Mouse (Mus musculus): ENCODE data around the gene Olfr669. TPM values are rescaled to one million over a fixed set of nuclear protein-coding genes. Genes with fewer than 3 reads are reported as not detected.

The Olfr669 gene
- polyA plus RNA-seq (2015; fragmentation: Illumina TruSeq; extraction: RNeasy Lipid Tissue Mini Kit (QIAGEN cat#74804); ENCODE audit: low read depth, low replicate concordance), result not detected

GRCm38 (mm10) chr7:104933940-104934339 lies at the start of gene Olfr669:
Gene Olfr669, plus strand, starts transcription at chr7:104934240.

DNA sequence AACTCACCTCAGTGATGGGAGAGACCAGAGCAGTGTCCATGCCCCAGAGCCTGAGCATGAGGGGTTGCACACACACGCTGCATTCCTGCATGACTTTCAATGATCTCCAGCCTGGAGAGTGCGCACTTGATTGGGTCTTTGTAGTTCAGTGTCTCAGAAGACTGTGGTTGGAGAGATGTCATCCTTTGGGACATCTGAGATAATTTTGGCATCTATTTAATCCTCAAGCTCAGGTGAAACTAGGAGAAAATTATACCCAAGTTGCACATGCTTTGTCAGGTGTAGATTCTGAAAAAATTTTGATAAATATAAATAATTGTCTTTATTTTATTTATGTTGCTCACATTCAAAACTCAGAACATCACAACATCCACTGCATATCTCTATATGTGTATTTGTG lies 38.2 kb upstream of the Olfr669 start, which contains the start of gene Olfr666:
TSS of gene Olfr666 (minus strand) at position 101 of the 400 bp plus-strand sequence.

DNA sequence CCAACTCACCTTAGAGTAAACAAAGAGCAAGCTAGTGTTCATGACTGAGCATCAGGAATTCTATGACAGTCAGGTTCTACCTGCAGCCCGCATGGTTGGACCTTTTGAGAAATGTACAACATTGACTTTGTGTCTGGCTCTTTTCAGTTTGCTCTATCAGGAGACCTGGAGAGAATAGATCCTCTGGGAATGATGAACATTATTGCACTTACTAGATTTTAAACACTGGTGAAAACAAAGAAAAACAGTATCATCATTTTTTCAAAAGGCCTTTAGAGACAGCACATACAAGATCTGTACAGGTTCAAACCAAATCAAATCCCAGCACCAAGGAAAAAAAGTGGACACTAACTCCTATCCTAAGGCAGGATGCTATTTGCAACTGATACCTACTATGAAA lies 12.7 kb upstream of the Olfr669 start, which contains the start of gene Olfr667:
TSS of gene Olfr667 (minus strand) at position 101 of the 400 bp plus-strand sequence.

GRCm38 (mm10) chr7:104927957-104928356 lies 6.1 kb upstream of the Olfr669 start, which contains the start of gene Olfr668:
Gene Olfr668, minus strand, starts transcription at chr7:104928057.

DNA sequence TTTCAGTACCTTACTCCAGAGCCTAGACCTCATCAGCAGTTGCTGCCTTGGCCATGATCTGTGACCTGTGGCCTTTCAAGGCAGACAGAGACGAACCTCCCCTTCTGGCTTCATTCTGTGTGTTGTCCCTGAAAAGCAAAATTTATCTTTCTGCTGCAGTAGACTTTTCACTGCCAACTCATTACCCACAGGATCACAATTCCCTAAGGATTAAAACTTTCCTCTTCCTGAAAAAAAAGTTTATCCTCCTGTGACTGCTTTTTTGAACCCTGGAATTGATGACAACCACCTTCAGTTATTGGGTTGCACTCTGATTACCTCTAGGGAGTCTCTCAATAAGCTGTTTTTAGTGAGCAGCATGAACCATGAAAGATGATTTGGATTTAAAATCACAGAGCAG lies 28.5 kb downstream of the Olfr669 start, which contains the start of gene Olfr670:
TSS of gene Olfr670 (minus strand) at position 101 of the 400 bp plus-strand sequence.

DNA sequence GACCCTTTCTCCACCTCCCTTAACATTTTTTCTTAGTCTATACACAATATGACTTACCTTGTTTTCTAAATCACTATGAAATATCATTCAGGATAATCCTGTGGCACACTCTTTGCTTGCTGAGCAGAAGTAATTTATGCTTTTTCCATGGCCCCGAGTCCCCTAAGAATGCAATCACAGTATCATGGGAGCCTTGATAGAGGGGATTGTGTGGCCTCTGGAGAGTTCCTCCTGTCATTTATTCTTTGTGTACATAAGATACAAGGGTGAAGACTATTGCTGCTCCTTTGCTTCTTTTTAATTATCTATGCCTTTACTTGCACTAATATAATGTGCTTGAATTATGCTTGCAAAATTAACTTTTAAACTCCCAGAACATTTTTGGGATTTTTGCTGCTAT lies 45.0 kb downstream of the Olfr669 start, which contains the start of gene Olfr671:
TSS of gene Olfr671 (minus strand) at position 101 of the 400 bp plus-strand sequence.

Other genes starting within 250 kb of the Olfr669 start
- gene Olfr661, start 247.7 kb upstream of the Olfr669 start, polyA plus RNA-seq (2015; fragmentation: Illumina TruSeq; extraction: RNeasy Lipid Tissue Mini Kit (QIAGEN cat#74804); ENCODE audit: low read depth, low replicate concordance), result not detected
- not detected for gene Usp17le, start 156.8 kb upstream of the Olfr669 start, polyA plus RNA-seq (2015; fragmentation: Illumina TruSeq; extraction: RNeasy Lipid Tissue Mini Kit (QIAGEN cat#74804); ENCODE audit: low read depth, low replicate concordance)
- not detected for gene Usp17lb, start 91.6 kb upstream of the Olfr669 start, polyA plus RNA-seq (2015; fragmentation: Illumina TruSeq; extraction: RNeasy Lipid Tissue Mini Kit (QIAGEN cat#74804); ENCODE audit: low read depth, low replicate concordance)
- not detected for gene Usp17la, start 77.2 kb upstream of the Olfr669 start, polyA plus RNA-seq (2015; fragmentation: Illumina TruSeq; extraction: RNeasy Lipid Tissue Mini Kit (QIAGEN cat#74804); ENCODE audit: low read depth, low replicate concordance)
- gene Olfr665, start 56.2 kb upstream of the Olfr669 start, polyA plus RNA-seq (2015; fragmentation: Illumina TruSeq; extraction: RNeasy Lipid Tissue Mini Kit (QIAGEN cat#74804); ENCODE audit: low read depth, low replicate concordance), result not detected
- gene Olfr666, start 38.3 kb upstream of the Olfr669 start, polyA plus RNA-seq (2015; fragmentation: Illumina TruSeq; extraction: RNeasy Lipid Tissue Mini Kit (QIAGEN cat#74804); ENCODE audit: low read depth, low replicate concordance), result not detected
- not detected for gene Olfr667, start 12.8 kb upstream of the Olfr669 start, polyA plus RNA-seq (2015; fragmentation: Illumina TruSeq; extraction: RNeasy Lipid Tissue Mini Kit (QIAGEN cat#74804); ENCODE audit: low read depth, low replicate concordance)
- not detected for gene Olfr668, start 6.2 kb upstream of the Olfr669 start, polyA plus RNA-seq (2015; fragmentation: Illumina TruSeq; extraction: RNeasy Lipid Tissue Mini Kit (QIAGEN cat#74804); ENCODE audit: low read depth, low replicate concordance)
- gene Olfr670, start 28.4 kb downstream of the Olfr669 start, polyA plus RNA-seq (2015; fragmentation: Illumina TruSeq; extraction: RNeasy Lipid Tissue Mini Kit (QIAGEN cat#74804); ENCODE audit: low read depth, low replicate concordance), result not detected
- not detected for gene Olfr671, start 44.9 kb downstream of the Olfr669 start, polyA plus RNA-seq (2015; fragmentation: Illumina TruSeq; extraction: RNeasy Lipid Tissue Mini Kit (QIAGEN cat#74804); ENCODE audit: low read depth, low replicate concordance)
- gene Olfr672, start 67.8 kb downstream of the Olfr669 start, polyA plus RNA-seq (2015; fragmentation: Illumina TruSeq; extraction: RNeasy Lipid Tissue Mini Kit (QIAGEN cat#74804); ENCODE audit: low read depth, low replicate concordance), result not detected
- not detected for gene Olfr675, start 94.2 kb downstream of the Olfr669 start, polyA plus RNA-seq (2015; fragmentation: Illumina TruSeq; extraction: RNeasy Lipid Tissue Mini Kit (QIAGEN cat#74804); ENCODE audit: low read depth, low replicate concordance)
- gene Olfr676, start 98.5 kb downstream of the Olfr669 start, polyA plus RNA-seq (2015; fragmentation: Illumina TruSeq; extraction: RNeasy Lipid Tissue Mini Kit (QIAGEN cat#74804); ENCODE audit: low read depth, low replicate concordance), result not detected
- gene Olfr677, start 117.1 kb downstream of the Olfr669 start, polyA plus RNA-seq (2015; fragmentation: Illumina TruSeq; extraction: RNeasy Lipid Tissue Mini Kit (QIAGEN cat#74804); ENCODE audit: low read depth, low replicate concordance), result not detected
- gene Olfr678, start 130.2 kb downstream of the Olfr669 start, polyA plus RNA-seq (2015; fragmentation: Illumina TruSeq; extraction: RNeasy Lipid Tissue Mini Kit (QIAGEN cat#74804); ENCODE audit: low read depth, low replicate concordance), result not detected
- not detected for gene Olfr679, start 147.0 kb downstream of the Olfr669 start, polyA plus RNA-seq (2015; fragmentation: Illumina TruSeq; extraction: RNeasy Lipid Tissue Mini Kit (QIAGEN cat#74804); ENCODE audit: low read depth, low replicate concordance)
- not detected for gene Olfr680-ps1, start 158.6 kb downstream of the Olfr669 start, polyA plus RNA-seq (2015; fragmentation: Illumina TruSeq; extraction: RNeasy Lipid Tissue Mini Kit (QIAGEN cat#74804); ENCODE audit: low read depth, low replicate concordance)
- gene Olfr681, start 182.6 kb downstream of the Olfr669 start, polyA plus RNA-seq (2015; fragmentation: Illumina TruSeq; extraction: RNeasy Lipid Tissue Mini Kit (QIAGEN cat#74804); ENCODE audit: low read depth, low replicate concordance), result not detected
- gene Olfr683, start 212.8 kb downstream of the Olfr669 start, polyA plus RNA-seq (2015; fragmentation: Illumina TruSeq; extraction: RNeasy Lipid Tissue Mini Kit (QIAGEN cat#74804); ENCODE audit: low read depth, low replicate concordance), result not detected
- gene Olfr684, start 229.4 kb downstream of the Olfr669 start, polyA plus RNA-seq (2015; fragmentation: Illumina TruSeq; extraction: RNeasy Lipid Tissue Mini Kit (QIAGEN cat#74804); ENCODE audit: low read depth, low replicate concordance), result not detected

All from brain, adult 10 weeks (tissue).